Mouse (Mus musculus) adrenal gland, adult 8-10 months (tissue): Measurements from ENCODE around the gene Efr3b. TPM values are rescaled to one million over a fixed set of nuclear protein-coding genes. Genes with fewer than 3 reads are reported as not detected.

ENCODE experiments used
- total RNA-seq, 4 experiments: library from RNA; stranded (reverse); gene quantifications; 2 replicates each; pipeline ENCODE4 v1.2.4; 2022

The Efr3b gene
- total RNA-seq, 4 experiments from 2014 or later: 2.1 to 4.9 (median 3.8) TPM

Other genes starting within 250 kb of the Efr3b start
- 10 to 100 TPM; 35.5 to 81.6 (median 56.9) TPM for gene Dnmt3a, start 232.9 kb downstream of the Efr3b start, total RNA-seq
- 1 to 10 TPM in 3 of 4 experiments, under 1 TPM in 1; 0.62 to 2.0 (median 1.6) TPM for gene Pomc, start 84.0 kb downstream of the Efr3b start, total RNA-seq
- gene Dnajc27, start 43.7 kb upstream of the Efr3b start, total RNA-seq: 1 to 10 TPM; 5.2 to 7.1 (median 6.6) TPM
- gene Adcy3, start 94.2 kb upstream of the Efr3b start, total RNA-seq: 10 to 100 TPM; 40.5 to 52.1 (median 41.5) TPM
- 1 to 10 TPM; 7.0 to 9.4 (median 8.5) TPM for gene Ptrhd1, start 195.1 kb upstream of the Efr3b start, total RNA-seq
- 10 to 100 TPM in 3 of 4 experiments, 1 to 10 TPM in 1; 8.3 to 15.3 (median 12.2) TPM for gene Cenpo, start 195.4 kb upstream of the Efr3b start, total RNA-seq